9 mouse cellular contexts compared by ENCODE assay signal in the genomic region with DNA sequence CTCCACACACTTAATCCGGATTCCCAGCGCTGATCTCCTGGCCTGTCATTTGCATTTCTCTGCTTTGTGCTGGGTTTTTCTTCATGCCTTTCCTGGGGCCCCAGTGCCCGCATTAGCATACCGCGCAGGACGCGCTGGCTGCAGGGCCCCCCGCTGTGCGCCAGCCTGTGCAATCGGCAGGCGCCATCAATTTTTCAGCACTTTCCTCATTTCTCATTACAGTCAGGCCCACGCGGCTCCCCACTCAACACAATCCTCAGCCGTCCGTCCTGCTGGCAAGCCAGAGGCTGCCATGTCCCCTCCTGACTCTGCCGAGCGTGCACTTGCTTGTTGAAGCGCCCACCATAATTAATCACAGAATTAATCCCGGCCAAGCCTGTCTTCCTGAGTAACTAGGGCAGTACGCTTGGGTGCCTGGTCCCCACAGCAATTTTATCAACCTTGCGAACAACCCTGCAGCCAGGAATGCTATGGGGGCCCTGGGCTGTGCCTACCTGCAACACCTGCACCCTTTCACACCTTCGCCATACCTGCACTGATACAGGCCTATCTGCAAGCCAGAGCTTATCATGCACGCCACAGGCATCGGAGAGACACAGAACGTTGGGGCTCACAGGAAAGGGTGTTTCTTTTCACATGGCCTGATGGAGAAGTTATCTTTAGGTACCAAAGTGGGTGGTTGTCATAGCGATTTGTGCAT. TPM values are rescaled to one million over a fixed set of nuclear protein-coding genes. Genes with fewer than 3 reads are reported as not detected.
A peak's percentile ranks its signal among the peaks of the same experiment; 100 is the strongest.
DNase-seq lines count a peak whose midpoint lies in the region; ATAC-seq and TF ChIP-seq lines count a peak whose summit lies in the region.
"Had no signal": no experiment of that assay in that cellular context is flagged by ENCODE, and none has a peak within 500 bp of the region (broad histone marks: within the 10 kb centered on the region; RNA-seq: fewer than 3 reads in every experiment).

No protein-coding gene starts in this region.

- peak overlapping the region; percentile 48 for H3K4me2 ChIP-seq in forebrain, embryonic 12.5 days

- H3K27ac ChIP-seq in heart, embryonic 10.5 days = peak overlapping the region; percentile 30
- H3K27ac ChIP-seq in forebrain, embryonic 12.5 days = peak overlapping the region; percentile 96
- peak overlapping the region; percentile 57 for H3K27ac ChIP-seq in left cerebral cortex, adult 2 months
- no peak overlapping the region for H3K27ac ChIP-seq in olfactory bulb, adult 2 months (ENCODE audit: insufficient read depth, low read depth, low read length)

- peak overlapping the region; percentile 38 for H3K9ac ChIP-seq in forebrain, embryonic 12.5 days

- DNase-seq in heart, embryonic 10.5 days (ENCODE audit: low spot score) = no peak
- no peak for DNase-seq in heart, postnatal 10 days
- DNase-seq in brain, embryonic 14.5 days (ENCODE audit: low read depth) = peak; percentile 96
- DNase-seq in left cerebral cortex, adult 2 months (ENCODE audit: extremely low spot score in 1 of 2, low spot score in 2 of 2) = peak; percentile 40 to 63
- no peak for DNase-seq in adrenal gland, adult (ENCODE audit: inconsistent age in 2 of 2, low spot score in 1 of 2)
- DNase-seq in adrenal gland, postnatal 14 days = no peak

- H3K4me3 ChIP-seq in heart, embryonic 10.5 days = peak overlapping the region; percentile 57
- H3K4me3 ChIP-seq in forebrain, embryonic 12.5 days (replicated peaks) = peak overlapping the region; percentile 20
- peak overlapping the region; percentile 36 for H3K4me3 ChIP-seq in left cerebral cortex, adult 2 months
- peak overlapping the region; percentile 27 for H3K4me3 ChIP-seq in olfactory bulb, adult 2 months (ENCODE audit: insufficient read depth, low read depth, low read length)
- H3K4me3 ChIP-seq: erythroblast, embryonic 14.5 days had no signal

- ATAC-seq in forebrain, embryonic 12.5 days (ENCODE audit: low FRiP score) = peak; percentile 92

- peaks cover 15% of the 10 kb centered on the region for H3K4me1 ChIP-seq in heart, embryonic 10.5 days
- H3K4me1 ChIP-seq in forebrain, embryonic 12.5 days = peaks cover 33% of the 10 kb centered on the region
- peaks cover 13% of the 10 kb centered on the region for H3K4me1 ChIP-seq in olfactory bulb, adult 2 months (ENCODE audit: control insufficient read depth, insufficient read depth, low read length)

- WGBS in heart, embryonic 10.5 days = 4% methylated on average over 26 of the region's 26 CpGs
- WGBS in forebrain, embryonic 12.5 days = 4% methylated on average over 26 of the region's 26 CpGs
- 15% methylated on average over 26 of the region's 26 CpGs for WGBS in olfactory bulb, adult 2 months

- H3K36me3 ChIP-seq in heart, embryonic 10.5 days = no peaks in the 10 kb centered on the region
- H3K36me3 ChIP-seq in forebrain, embryonic 12.5 days (replicated peaks) = no peaks in the 10 kb centered on the region

- TF ChIP-seq CTCF in brain, embryonic 14.5 days (IDR thresholded peaks at IDR 0.05; ENCODE audit: borderline replicate concordance, extremely low read depth, insufficient read depth, insufficient read length) = no peak
- TF ChIP-seq CTCF in left cerebral cortex, adult 2 months (IDR thresholded peaks at IDR 0.05) = no peak
- no peak for TF ChIP-seq CTCF in olfactory bulb, adult 2 months (IDR thresholded peaks at IDR 0.05; ENCODE audit: insufficient read depth, low read depth, low read length)

- H3K9me3 ChIP-seq in heart, embryonic 10.5 days = peaks cover 5% of the 10 kb centered on the region; the same call in 1 of the 2 replicates
- H3K9me3 ChIP-seq in forebrain, embryonic 12.5 days = peaks cover 23% of the 10 kb centered on the region

- intact Hi-C loops in heart, postnatal 10 days (cut with DNase I) = no loop called here
- intact Hi-C loops in left cerebral cortex, adult 2 months (cut with DNase I) = no loop called here

- peaks cover 17% of the 10 kb centered on the region for H3K27me3 ChIP-seq in heart, embryonic 10.5 days (ENCODE audit: insufficient read depth, poor library complexity, severe bottlenecking)
- H3K27me3 ChIP-seq in forebrain, embryonic 12.5 days = no peaks in the 10 kb centered on the region

- TF ChIP-seq POLR2A in brain, embryonic 14.5 days (IDR thresholded peaks at IDR 0.05; ENCODE audit: borderline replicate concordance, extremely low read depth, insufficient read depth, insufficient read length, poor library complexity, severe bottlenecking) = no peak
- no peak for TF ChIP-seq POLR2A in olfactory bulb, adult 2 months (IDR thresholded peaks at IDR 0.05; ENCODE audit: insufficient read depth, low read depth, low read length)

RNA-seq across cellular contexts. Expression of a gene that starts 48.6 kb away (rescaled TPM):
- 536 and 638 TPM in 2 replicates for polyA plus RNA-seq in heart, embryonic 10.5 days (2016; fragmentation: Nextera tagmentation; extraction: Ambion mirVana)
- 100 to 1,000 TPM; 373 to 377 TPM for total RNA-seq in heart, postnatal 10 days (2021)
- 456 and 548 TPM in 2 replicates for polyA plus RNA-seq in brain, embryonic 14.5 days (2012; rRNA removed)
- polyA plus RNA-seq in forebrain, embryonic 12.5 days (2016; fragmentation: Nextera tagmentation; extraction: Ambion mirVana) = 610 and 612 TPM in 2 replicates
- 100 to 1,000 TPM; 268 to 280 TPM for total RNA-seq in left cerebral cortex, adult 2 months (2021)
- 808 TPM in 1 of 2 replicates, not detected in the other for polyA plus RNA-seq in olfactory bulb, adult 2 months (2012; ENCODE audit: insufficient read depth, insufficient read length, low replicate concordance, missing spikeins)
- total RNA-seq in adrenal gland, postnatal 14 days (2021) = 552 and 628 TPM in 2 replicates

Comparison
In these comparisons a context has a peak if more than half of its experiments do, and no peak if none do; other contexts are left out.
1. DNase-seq: peak in brain, embryonic 14.5 days (single experiment) and left cerebral cortex, adult 2 months (2 of 2); none in heart, embryonic 10.5 days (single experiment), heart, postnatal 10 days (0 of 2), adrenal gland, adult (0 of 2) and adrenal gland, postnatal 14 days (single experiment).
2. Peak in every context shown above with its lines, with median percentiles within 50 percentile points of each other: H3K4me3 ChIP-seq.